Mouse (Mus musculus) megakaryocyte, embryonic 14.5 days (primary cell): ENCODE data around the gene Tph1. TPM values are rescaled to one million over a fixed set of nuclear protein-coding genes. Genes with fewer than 3 reads are reported as not detected.
"Not testable (repeated sequence)": the region's sequence is repeated elsewhere in the genome, so short reads cannot be mapped to it uniquely, and the experiment has no call there.

Experiments used
- H3K27me3 ChIP-seq: replicated peaks from 2 replicates; pipeline ENCODE3; 2012; ENCODE audit warnings: inconsistent platforms
- H3K36me3 ChIP-seq: replicated peaks from 2 replicates; pipeline ENCODE3; 2012; ENCODE audit warnings: low read length, inconsistent platforms, mixed read lengths
- H3K4me1 ChIP-seq: 2 replicates; pipeline ENCODE4 v1.6.1; 2012; ENCODE audit warnings: inconsistent platforms
- H3K4me3 ChIP-seq: replicated peaks from 2 replicates; pipeline ENCODE3; 2012; ENCODE audit warnings: moderate library complexity, mild to moderate bottlenecking, inconsistent platforms
- H3K9me3 ChIP-seq: 2 replicates; pipeline ENCODE4 v1.6.1; 2012; ENCODE audit warnings: inconsistent platforms
- FLI1 ChIP-seq: IDR thresholded peaks from 2 replicates; pipeline ENCODE4 v1.6.1; 2012; ENCODE audit warnings: low read length, inconsistent platforms, mixed read lengths
- GATA1 ChIP-seq: IDR thresholded peaks from 3 replicates; pipeline ENCODE4 v1.6.1; 2012; ENCODE audit warnings: mixed read lengths, low read length, inconsistent platforms, borderline replicate concordance
- polyA plus RNA-seq: library from polyadenylated mRNA; stranded (reverse); fragments of >175 nt; gene quantifications from 2 replicates; pipeline ENCODE4 v1.2.3, GENCODE M21; 2012; ENCODE audit warnings: low replicate concordance; ENCODE audit not compliant: insufficient read depth

Tph1 gene
- polyA plus RNA-seq, 1 experiment, result 0.11 TPM

- peaks cover 12% of the 10 kb centered on the region for H3K4me1 ChIP-seq
- H3K4me3 ChIP-seq, result peak overlapping the region; percentile 18
- H3K27me3 ChIP-seq, result no peaks in the 10 kb centered on the region
- TF ChIP-seq GATA1, result no peak
- no peaks in the 10 kb centered on the region for H3K9me3 ChIP-seq
- H3K36me3 ChIP-seq, result peaks cover 73% of the 10 kb centered on the region
Observed at GRCm38 (mm10) chr7:46696754-46697153, 24.4 kb upstream of the Tph1 start.

GRCm38 (mm10) chr7:46686827-46687226, 14.5 kb upstream of the Tph1 start:
- Histone ChIP-seq H3K4me1 (peaks cover 28% of the 10 kb centered on the region), H3K4me3 (no peak overlapping the region), H3K27me3 (no peaks in the 10 kb centered on the region), H3K9me3 (no peaks in the 10 kb centered on the region), H3K36me3 (peaks cover 42% of the 10 kb centered on the region)
- TF ChIP-seq FLI1 (no peak), GATA1 (no peak)

GRCm38 (mm10) chr7:46680732-46681131, 8.4 kb upstream of the Tph1 start:
- Histone ChIP-seq H3K4me3 (no peak overlapping the region), H3K9me3 (no peaks in the 10 kb centered on the region), H3K4me1 (peaks cover 46% of the 10 kb centered on the region), H3K36me3 (no peaks in the 10 kb centered on the region), H3K27me3 (peaks cover 3% of the 10 kb centered on the region)
- no peak for TF ChIP-seq FLI1
- TF ChIP-seq GATA1, result no peak

DNA sequence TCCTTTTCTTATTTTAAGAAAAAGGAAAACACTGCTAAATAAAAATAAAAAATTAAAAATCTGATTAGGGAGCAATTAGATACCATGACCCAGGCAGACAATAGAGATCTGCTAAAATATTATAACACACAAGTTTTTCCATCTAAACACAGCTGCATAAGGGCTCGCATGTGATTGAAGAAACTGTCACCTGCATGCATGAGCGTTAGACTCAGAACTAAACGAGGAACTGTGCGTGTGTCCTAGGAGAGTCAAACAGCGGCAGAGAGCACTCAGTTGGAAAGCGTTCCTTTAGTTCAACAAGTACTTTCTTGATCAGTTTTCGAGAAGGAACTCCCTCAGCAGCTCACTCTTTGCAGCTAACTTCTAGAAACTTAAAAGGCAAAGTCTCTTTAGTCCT, 6.7 kb upstream of the Tph1 start:
- H3K4me3 ChIP-seq, H3K27me3 ChIP-seq, H3K36me3 ChIP-seq, H3K9me3 ChIP-seq: not testable (repeated sequence)
- H3K4me1 ChIP-seq, result peaks cover 48% of the 10 kb centered on the region

DNA sequence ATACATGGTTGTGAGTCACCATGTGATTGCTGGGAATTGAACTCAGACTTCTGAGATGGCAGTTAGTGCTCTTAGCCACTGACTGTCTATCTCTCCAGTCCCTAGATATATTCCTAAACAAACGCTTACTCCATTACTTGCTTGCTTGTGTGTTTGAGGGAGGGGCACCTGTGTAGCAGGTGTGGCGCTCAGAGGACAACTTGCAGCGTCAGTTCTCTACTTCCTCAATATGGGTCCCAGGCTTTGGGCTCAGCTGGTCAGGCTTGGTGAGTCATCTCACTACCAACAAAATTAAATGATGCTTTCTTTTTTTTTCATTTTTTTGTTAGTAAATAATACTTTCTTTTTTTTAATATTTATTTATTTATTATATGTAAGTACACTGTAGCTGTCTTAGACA, 6.1 kb upstream of the Tph1 start:
- peaks cover 3% of the 10 kb centered on the region; the same call in 1 of the 2 replicates for H3K9me3 ChIP-seq
- H3K4me3 ChIP-seq, result no peak overlapping the region
- no peak for TF ChIP-seq FLI1
- H3K4me1 ChIP-seq, result peaks cover 47% of the 10 kb centered on the region
- H3K36me3 ChIP-seq, result no peaks in the 10 kb centered on the region
- H3K27me3 ChIP-seq, result peaks cover 8% of the 10 kb centered on the region

GRCm38 (mm10) chr7:46676808-46677360, 4.5 kb upstream of the Tph1 start:
- TF ChIP-seq FLI1, result no peak
- TF ChIP-seq GATA1, result no peak
- Histone ChIP-seq H3K4me3 (no peak overlapping the region), H3K36me3 (no peaks in the 10 kb centered on the region), H3K9me3 (peaks cover 3% of the 10 kb centered on the region; the same call in 1 of the 2 replicates), H3K27me3 (peaks cover 16% of the 10 kb centered on the region), H3K4me1 (peaks cover 40% of the 10 kb centered on the region)

- H3K36me3 ChIP-seq, result no peaks in the 10 kb centered on the region
- peaks cover 3% of the 10 kb centered on the region; the same call in 1 of the 2 replicates for H3K9me3 ChIP-seq
- peaks cover 38% of the 10 kb centered on the region for H3K4me1 ChIP-seq
- no peak for TF ChIP-seq FLI1
- TF ChIP-seq GATA1, result no peak
- peaks cover 23% of the 10 kb centered on the region for H3K27me3 ChIP-seq
- no peak overlapping the region for H3K4me3 ChIP-seq
Observed at GRCm38 (mm10) chr7:46675886-46676285, 3.5 kb upstream of the Tph1 start.

- Histone ChIP-seq H3K27me3 (peaks cover 26% of the 10 kb centered on the region), H3K4me3 (no peak overlapping the region)
Observed at GRCm38 (mm10) chr7:46675061-46675460, 2.7 kb upstream of the Tph1 start.

DNA sequence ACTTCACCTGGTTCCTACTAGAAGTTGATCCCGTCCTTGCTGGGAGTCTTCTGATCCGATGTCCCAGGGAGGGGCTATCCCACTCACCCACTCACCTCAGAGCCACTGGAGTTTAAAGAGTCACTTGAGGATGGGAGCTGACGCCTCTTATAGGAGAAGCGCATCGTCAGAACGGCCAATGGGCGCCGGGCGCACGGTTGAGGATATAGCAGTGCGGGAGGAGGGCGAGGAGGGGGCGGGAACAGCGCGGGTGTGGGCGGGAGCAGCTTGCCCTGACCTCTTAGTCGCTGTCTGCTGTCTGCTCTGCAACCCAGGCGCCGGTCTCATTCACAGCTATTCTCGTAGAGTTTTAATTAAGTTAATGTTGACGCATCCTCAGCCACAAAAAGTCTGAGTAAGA, 5.1 kb downstream of the Tph1 start:
- H3K36me3 ChIP-seq, result no peaks in the 10 kb centered on the region
- H3K4me3 ChIP-seq, result peak overlapping the region; percentile 83
- H3K27me3 ChIP-seq, result peaks cover 68% of the 10 kb centered on the region
- TF ChIP-seq FLI1 (no peak), GATA1 (no peak)
- no peaks in the 10 kb centered on the region for H3K9me3 ChIP-seq
- peaks cover 32% of the 10 kb centered on the region for H3K4me1 ChIP-seq

More at GRCm38 (mm10) chr7:46675061-46675460, 2.7 kb upstream of the Tph1 start:
- TF ChIP-seq GATA1 (no peak), FLI1 (no peak)
- Histone ChIP-seq H3K9me3 (peaks cover 3% of the 10 kb centered on the region; the same call in 1 of the 2 replicates), H3K36me3 (no peaks in the 10 kb centered on the region), H3K4me1 (peaks cover 30% of the 10 kb centered on the region)

DNA sequence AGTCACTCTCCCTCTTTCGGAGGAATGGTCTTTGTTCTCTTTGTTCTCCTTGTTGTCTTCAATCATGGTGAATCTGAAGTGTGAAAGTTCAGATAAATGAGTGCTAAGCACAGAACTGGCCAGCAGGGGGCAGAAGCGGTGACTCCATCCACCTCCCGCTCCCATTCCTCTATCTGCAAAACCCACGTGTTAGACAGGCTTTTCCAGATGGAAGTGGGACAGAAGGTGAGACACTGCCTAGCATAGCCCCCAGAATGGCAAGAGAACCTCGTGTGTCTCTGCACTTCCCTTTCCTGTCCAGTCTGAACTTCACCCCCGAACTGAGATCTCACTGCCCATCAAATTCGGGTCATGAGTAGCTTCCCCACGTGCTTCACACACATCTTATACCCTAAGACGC, 7.1 kb downstream of the Tph1 start:
- peaks cover 64% of the 10 kb centered on the region for H3K27me3 ChIP-seq
- no peaks in the 10 kb centered on the region for H3K9me3 ChIP-seq
- TF ChIP-seq GATA1 (no peak), FLI1 (no peak)
- H3K4me3 ChIP-seq, result peak overlapping the region; percentile 39
- no peaks in the 10 kb centered on the region for H3K36me3 ChIP-seq
- peaks cover 20% of the 10 kb centered on the region for H3K4me1 ChIP-seq

- Histone ChIP-seq H3K9me3 (no peaks in the 10 kb centered on the region), H3K4me3 (no peak overlapping the region), H3K36me3 (no peaks in the 10 kb centered on the region), H3K4me1 (peaks cover 7% of the 10 kb centered on the region), H3K27me3 (peaks cover 50% of the 10 kb centered on the region)
- TF ChIP-seq FLI1 (no peak), GATA1 (no peak)
Observed at GRCm38 (mm10) chr7:46661591-46662090, 10.7 kb downstream of the Tph1 start.

DNA sequence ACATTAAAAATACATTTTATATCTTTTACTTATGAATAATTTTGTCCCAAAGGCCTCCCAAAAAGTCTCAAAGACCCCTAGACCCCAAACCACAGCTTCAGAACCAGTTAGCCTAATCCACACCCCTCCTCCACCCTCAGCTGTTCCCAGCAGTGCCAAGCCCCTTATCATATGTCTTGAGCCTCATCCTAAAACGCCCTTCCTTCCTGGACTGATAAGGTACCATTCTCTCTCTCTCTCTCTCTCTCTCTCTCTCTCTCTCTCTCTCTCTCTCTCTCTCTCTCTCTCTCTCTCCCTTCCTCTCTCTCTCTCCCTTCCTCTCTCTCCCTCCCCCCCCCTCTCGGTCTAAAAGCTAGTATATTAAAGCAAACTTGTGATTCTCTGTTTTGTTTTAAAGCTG, 20.1 kb downstream of the Tph1 start:
- Histone ChIP-seq H3K4me1 (peaks cover 45% of the 10 kb centered on the region), H3K27me3 (peaks cover 19% of the 10 kb centered on the region), H3K4me3 (peak overlapping the region; percentile 53), H3K9me3 (no peaks in the 10 kb centered on the region), H3K36me3 (no peaks in the 10 kb centered on the region)
- no peak for TF ChIP-seq GATA1
- no peak for TF ChIP-seq FLI1

DNA sequence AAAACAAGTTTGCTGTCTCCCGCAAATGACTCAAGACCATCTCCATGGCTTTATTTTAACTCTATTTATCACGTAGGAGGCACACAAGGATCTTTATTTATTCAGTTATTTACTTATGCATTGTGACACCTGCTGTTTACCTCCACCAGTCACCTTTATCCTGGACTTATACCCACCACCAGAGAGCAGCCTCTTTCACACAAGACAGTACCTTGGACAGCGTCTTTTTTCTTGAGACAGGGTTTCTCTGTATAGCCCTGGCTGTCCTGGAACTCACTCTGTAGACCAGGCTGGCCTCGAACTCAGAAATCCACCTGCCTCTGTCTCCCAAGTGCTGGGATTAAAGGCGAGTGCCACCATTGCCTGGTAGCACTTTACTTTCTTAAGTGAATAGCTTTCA, 22.1 kb downstream of the Tph1 start:
- H3K4me3 ChIP-seq, H3K36me3 ChIP-seq, H3K9me3 ChIP-seq: not testable (repeated sequence)
- H3K27me3 ChIP-seq, result peaks cover 21% of the 10 kb centered on the region
- peaks cover 51% of the 10 kb centered on the region for H3K4me1 ChIP-seq
